Mouse (Mus musculus) kidney, adult 2 months (tissue): Measurements from ENCODE around the gene Fcrlb. TPM values are rescaled to one million over a fixed set of nuclear protein-coding genes. Genes with fewer than 3 reads are reported as not detected.
"Not testable (repeated sequence)": the region's sequence is repeated elsewhere in the genome, so short reads cannot be mapped to it uniquely, and the experiment has no call there.

Experiments
- DNase-seq: peaks from one replicate; pipeline ENCODE4 v3.0.0; 2021
- H3K27ac ChIP-seq: fragments of 200-500 bp; 2 replicates; pipeline ENCODE4 v1.5.1; 2012; ENCODE audit warnings: low read depth, low read length, control low read depth, inconsistent platforms; ENCODE audit not compliant: insufficient read depth
- H3K27me3 ChIP-seq: fragments of 200-500 bp; replicated peaks from 2 replicates; pipeline ENCODE4 v1.6.1; 2012; ENCODE audit warnings: mild to moderate bottlenecking, moderate library complexity, low read length, inconsistent platforms; ENCODE audit not compliant: control insufficient read depth, insufficient read depth
- H3K36me3 ChIP-seq: fragments of 200-500 bp; 2 replicates; pipeline ENCODE4 v1.6.1; 2012; ENCODE audit warnings: mild to moderate bottlenecking, moderate library complexity, low read length, inconsistent platforms; ENCODE audit not compliant: control insufficient read depth, insufficient read depth
- H3K4me1 ChIP-seq: fragments of 200-500 bp; 2 replicates; pipeline ENCODE4 v1.6.1; 2011; ENCODE audit warnings: low read length; ENCODE audit not compliant: control insufficient read depth, insufficient read depth
- H3K4me3 ChIP-seq: fragments of 200-500 bp; 2 replicates; pipeline ENCODE4 v1.5.1; 2011; ENCODE audit warnings: mild to moderate bottlenecking, low read depth, low read length, control low read depth; ENCODE audit not compliant: insufficient read depth
- CTCF ChIP-seq: fragments of 200-500 bp; conservative IDR thresholded peaks from 2 replicates; pipeline ENCODE4 v1.5.1; 2011; ENCODE audit warnings: low read depth, mild to moderate bottlenecking, control low read depth, low read length, moderate library complexity, mixed read lengths; ENCODE audit not compliant: insufficient read depth, insufficient read length
- POLR2A ChIP-seq: fragments of 200-500 bp; IDR thresholded peaks from one replicate; pipeline ENCODE4 v1.6.1; 2011; ENCODE audit warnings: low read depth, low read length, control low read depth
- WGBS: fragments of 180-500 bp; shearing (Covaris S2); methylation state at CpG from one replicate; pipeline ENCODE4 v1.1.7; 2018; 5-methylcytosine and 5-hydroxymethylcytosine counted together
- polyA plus RNA-seq: library from polyadenylated mRNA; depleted of rRNA; stranded (reverse); fragments of >200 nt; gene quantifications from 2 replicates; pipeline ENCODE4 v1.2.3, GENCODE M21; 2012; rRNA removed

Gene Fcrlb
- polyA plus RNA-seq = 0.31 and 0.54 TPM in 2 replicates

DNA sequence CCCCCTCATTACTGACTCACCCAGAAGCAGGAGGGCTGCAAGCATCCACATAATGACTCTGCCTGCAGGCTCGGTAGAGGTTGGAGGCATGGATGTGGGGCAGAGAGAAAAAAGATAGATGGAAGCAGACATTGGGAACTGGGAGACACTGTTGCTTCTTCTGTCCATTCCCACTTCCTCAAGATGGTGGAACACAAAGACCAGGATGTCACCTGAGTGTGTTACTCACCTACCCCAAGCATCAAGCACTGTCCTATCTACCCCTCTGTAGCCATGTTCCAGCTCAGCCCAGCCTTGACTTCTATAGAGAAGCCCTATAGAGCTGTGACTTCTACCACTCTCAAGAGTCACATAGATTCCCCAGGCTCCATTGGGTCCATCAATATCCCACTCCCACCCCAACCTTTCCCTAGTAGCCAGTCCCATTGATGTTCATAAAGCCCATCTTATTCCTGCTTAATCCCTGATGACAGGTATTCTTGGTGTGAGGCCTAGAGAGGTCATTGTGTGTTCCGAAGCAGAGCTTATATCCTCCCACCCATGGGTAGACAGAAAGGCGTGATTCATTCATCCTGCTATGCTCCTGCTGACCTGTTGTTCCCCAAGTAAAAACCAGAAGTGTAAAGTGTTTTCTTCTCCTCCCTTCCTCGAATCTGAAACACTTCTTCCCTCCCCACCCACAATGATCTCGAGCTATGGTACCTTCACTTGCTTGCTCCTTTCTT, at the start of gene Fcrlb:
TSS of gene Fcrlb (minus strand) at position 51 of the 725 bp plus-strand sequence.
- DNase-seq = no peak
- H3K36me3 ChIP-seq = no peaks in the 10 kb centered on the region
- WGBS = 76% methylated on average over 5 of the region's 5 CpGs
- no peak within 1 kb of the TSS for H3K4me3 ChIP-seq
- H3K27ac ChIP-seq = no peak within 1 kb of the TSS
- H3K4me1 ChIP-seq = peaks cover 3% of the 10 kb centered on the region; the same call in 1 of the 2 replicates
- no peaks in the 10 kb centered on the region; the same call in 1 of the 2 replicates for H3K27me3 ChIP-seq
- TF ChIP-seq CTCF = no peak
- TF ChIP-seq POLR2A = no peak

DNA sequence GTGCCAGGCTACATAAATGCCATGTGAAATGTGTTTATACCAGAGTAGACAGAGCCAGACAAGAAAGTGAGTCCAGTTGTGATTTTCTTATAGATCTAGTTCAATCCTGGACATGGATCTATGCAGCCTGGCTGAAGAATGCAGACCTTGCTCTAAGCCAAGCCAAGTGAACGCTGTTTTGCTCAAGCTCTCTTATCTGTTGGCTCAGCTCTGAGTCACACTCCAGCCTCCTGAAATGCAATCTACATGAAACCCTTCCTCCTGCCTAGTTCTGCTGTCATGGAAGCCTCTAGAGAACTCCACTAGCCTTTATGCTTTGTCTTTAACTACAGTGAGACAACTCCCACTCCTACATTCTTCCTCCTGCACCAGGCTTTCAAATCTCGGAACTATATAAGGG, 49.6 kb upstream of the Fcrlb start:
- Histone ChIP-seq H3K4me1 (peaks cover 3% of the 10 kb centered on the region; the same call in 1 of the 2 replicates), H3K27ac (no peak overlapping the region), H3K36me3 (no peaks in the 10 kb centered on the region), H3K27me3 (no peaks in the 10 kb centered on the region), H3K4me3 (no peak overlapping the region)
- DNase-seq = no peak
- no peak for TF ChIP-seq POLR2A
- 61% methylated on average over 2 of the region's 2 CpGs for WGBS

DNA sequence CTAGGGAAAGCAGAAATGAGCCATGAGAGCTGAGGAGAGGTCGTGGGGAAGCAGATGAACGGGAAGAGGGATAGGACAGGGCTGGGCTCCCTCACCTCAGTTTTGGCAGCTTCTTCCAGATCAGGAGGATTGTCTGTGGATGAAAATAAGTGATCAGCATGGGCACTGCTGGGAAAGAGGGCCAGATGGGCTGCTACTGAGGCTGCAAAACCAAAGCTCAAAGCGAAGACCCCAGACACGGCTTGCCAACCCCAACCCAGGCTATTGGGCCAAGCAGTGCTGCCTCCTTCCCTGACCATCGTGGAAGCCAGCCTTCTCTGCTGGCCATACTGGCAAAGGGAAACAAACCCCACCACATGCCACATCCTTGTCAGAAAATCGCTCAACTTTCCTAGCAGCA, 48.4 kb upstream of the Fcrlb start:
- no peak overlapping the region for H3K27ac ChIP-seq
- TF ChIP-seq POLR2A (no peak), CTCF (no peak)
- no peaks in the 10 kb centered on the region for H3K27me3 ChIP-seq
- no peak overlapping the region for H3K4me3 ChIP-seq
- H3K4me1 ChIP-seq = peaks cover 3% of the 10 kb centered on the region; the same call in 1 of the 2 replicates
- no peaks in the 10 kb centered on the region for H3K36me3 ChIP-seq
- DNase-seq = no peak
- 87% methylated on average over 6 of the region's 6 CpGs for WGBS

DNA sequence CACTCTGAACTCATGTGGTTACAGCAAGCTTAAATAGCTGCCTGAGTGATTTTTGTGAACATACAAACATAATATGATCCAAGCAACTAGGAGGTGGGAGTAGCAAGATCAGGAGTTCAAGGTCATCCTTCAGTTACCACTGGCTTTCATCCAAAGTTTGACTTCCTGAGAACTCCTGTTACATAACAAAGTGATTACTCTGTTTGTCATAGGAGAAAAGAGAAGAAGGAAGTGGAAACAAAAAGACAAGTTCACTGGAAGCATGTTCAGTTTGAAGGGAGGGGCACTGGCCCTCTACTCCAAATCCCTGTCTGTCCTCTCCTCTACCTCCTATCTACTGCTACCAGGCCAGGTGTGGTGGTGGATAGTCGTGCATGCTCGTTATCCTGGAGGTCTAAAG, 47.0 kb upstream of the Fcrlb start:
- Histone ChIP-seq H3K27me3 (no peaks in the 10 kb centered on the region), H3K27ac (no peak overlapping the region), H3K4me1 (peaks cover 3% of the 10 kb centered on the region; the same call in 1 of the 2 replicates), H3K4me3 (no peak overlapping the region), H3K36me3 (no peaks in the 10 kb centered on the region)
- 62% methylated on average over 2 of the region's 2 CpGs for WGBS
- DNase-seq = peak; percentile 63
- no peak for TF ChIP-seq POLR2A

- H3K4me1 ChIP-seq = peaks cover 3% of the 10 kb centered on the region; the same call in 1 of the 2 replicates
- no peaks in the 10 kb centered on the region for H3K36me3 ChIP-seq
- TF ChIP-seq CTCF (no peak), POLR2A (no peak)
- no peak overlapping the region for H3K4me3 ChIP-seq
- no peaks in the 10 kb centered on the region for H3K27me3 ChIP-seq
- H3K27ac ChIP-seq = no peak overlapping the region
- WGBS = 62% methylated on average over 3 of the region's 3 CpGs
- no peak for DNase-seq
These were observed 45.5 kb upstream of the Fcrlb start for GRCm38 (mm10) chr1:170958225-170958624.

GRCm38 (mm10) chr1:170953192-170953591, 40.5 kb upstream of the Fcrlb start:
- H3K27me3 ChIP-seq = no peaks in the 10 kb centered on the region
- H3K4me3 ChIP-seq = no peak overlapping the region
- no peak for DNase-seq
- H3K27ac ChIP-seq = no peak overlapping the region
- TF ChIP-seq POLR2A (no peak), CTCF (no peak)
- 86% methylated on average over 2 of the region's 2 CpGs for WGBS
- H3K4me1 ChIP-seq = no peaks in the 10 kb centered on the region
- no peaks in the 10 kb centered on the region for H3K36me3 ChIP-seq

- TF ChIP-seq CTCF (no peak), POLR2A (no peak)
- H3K27ac ChIP-seq = no peak overlapping the region
- no peak for DNase-seq
- H3K36me3 ChIP-seq = no peaks in the 10 kb centered on the region
- H3K4me1 ChIP-seq = no peaks in the 10 kb centered on the region
- H3K4me3 ChIP-seq = no peak overlapping the region
- 63% methylated on average over 3 of the region's 3 CpGs for WGBS
- no peaks in the 10 kb centered on the region for H3K27me3 ChIP-seq
These were observed 38.0 kb upstream of the Fcrlb start for GRCm38 (mm10) chr1:170950772-170951171.

DNA sequence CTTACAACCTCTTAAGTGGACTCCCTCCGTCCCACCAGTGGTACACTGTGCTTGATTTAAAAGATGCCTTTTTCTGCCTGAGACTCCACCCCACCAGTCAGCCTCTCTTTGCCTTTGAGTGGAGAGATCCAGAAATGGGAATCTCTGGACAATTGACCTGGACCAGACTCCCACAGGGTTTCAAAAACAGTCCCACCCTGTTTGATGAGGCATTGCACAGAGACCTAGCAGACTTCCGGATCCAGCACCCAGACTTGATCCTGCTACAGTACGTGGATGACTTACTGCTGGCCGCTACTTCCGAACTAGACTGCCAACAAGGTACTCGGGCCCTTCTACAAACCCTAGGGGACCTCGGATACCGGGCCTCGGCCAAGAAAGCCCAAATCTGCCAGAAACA, 32.2 kb upstream of the Fcrlb start:
- H3K27me3 ChIP-seq, H3K4me3 ChIP-seq, H3K27ac ChIP-seq, DNase-seq, H3K36me3 ChIP-seq, H3K4me1 ChIP-seq: not testable (repeated sequence)
- WGBS = 99% methylated on average over 9 of the region's 9 CpGs

- H3K36me3 ChIP-seq, H3K4me1 ChIP-seq, H3K27me3 ChIP-seq, H3K4me3 ChIP-seq, DNase-seq, H3K27ac ChIP-seq: not testable (repeated sequence)
- WGBS = 96% methylated on average over 9 of the region's 9 CpGs
These were observed 31.4 kb upstream of the Fcrlb start for GRCm38 (mm10) chr1:170944151-170944550.
